Mouse (Mus musculus) thymus, postnatal 4 days (tissue): ENCODE data around the gene Map2k3.
"Not testable (repeated sequence)": the region's sequence is repeated elsewhere in the genome, so short reads cannot be mapped to it uniquely, and the experiment has no call there.

Experiments used
- DNase-seq: peaks from one replicate; pipeline ENCODE4 v3.0.0; 2021

The Map2k3 gene

GRCm38 (mm10) chr11:60931869-60932481 is at the start of gene Map2k3:
Map2k3 (plus strand) TSS chr11:60932033.
- peak; percentile 96 for DNase-seq

- DNase-seq: no peak
Measured at GRCm38 (mm10) chr11:60882386-60882785, 49.4 kb upstream of the Map2k3 start.

GRCm38 (mm10) chr11:60886986-60887385 is 44.8 kb upstream of the Map2k3 start:
- DNase-seq: not testable (repeated sequence)

GRCm38 (mm10) chr11:60889861-60890260 is 42.0 kb upstream of the Map2k3 start:
- no peak for DNase-seq

- DNase-seq: no peak
Measured at GRCm38 (mm10) chr11:60890286-60890685, 41.5 kb upstream of the Map2k3 start.

- DNase-seq: no peak
Measured at GRCm38 (mm10) chr11:60890744-60891143, 41.1 kb upstream of the Map2k3 start.

GRCm38 (mm10) chr11:60895915-60896314 is 35.9 kb upstream of the Map2k3 start:
- DNase-seq: no peak

- DNase-seq: no peak
Measured at GRCm38 (mm10) chr11:60902001-60902400, 29.8 kb upstream of the Map2k3 start.

- no peak for DNase-seq
Measured at GRCm38 (mm10) chr11:60902486-60902885, 29.3 kb upstream of the Map2k3 start.

- DNase-seq: no peak
Measured at GRCm38 (mm10) chr11:60903661-60904061, 28.2 kb upstream of the Map2k3 start.

GRCm38 (mm10) chr11:60905407-60906120 is 26.3 kb upstream of the Map2k3 start:
- DNase-seq: no peak

- no peak for DNase-seq
Measured at GRCm38 (mm10) chr11:60906449-60906848, 25.4 kb upstream of the Map2k3 start.

- DNase-seq: no peak
Measured at GRCm38 (mm10) chr11:60908073-60908472, 23.8 kb upstream of the Map2k3 start.

- DNase-seq: no peak
Measured at GRCm38 (mm10) chr11:60909626-60910025, 22.2 kb upstream of the Map2k3 start.

- DNase-seq: no peak
Measured at GRCm38 (mm10) chr11:60912525-60912973, 19.3 kb upstream of the Map2k3 start.

- peak; percentile 94 for DNase-seq
Measured at GRCm38 (mm10) chr11:60913301-60914196, 18.3 kb upstream of the Map2k3 start.

- no peak for DNase-seq
Measured at GRCm38 (mm10) chr11:60914491-60914890, 17.3 kb upstream of the Map2k3 start, which contains the start of gene Natd1. Natd1 (minus strand) TSS chr11:60914750.

- no peak for DNase-seq
Measured at GRCm38 (mm10) chr11:60915201-60915600, 16.6 kb upstream of the Map2k3 start.

GRCm38 (mm10) chr11:60920021-60920420 is 11.8 kb upstream of the Map2k3 start:
- no peak for DNase-seq

GRCm38 (mm10) chr11:60922195-60922594 is 9.6 kb upstream of the Map2k3 start:
- no peak for DNase-seq

GRCm38 (mm10) chr11:60922964-60923363 is 8.9 kb upstream of the Map2k3 start:
- no peak for DNase-seq

GRCm38 (mm10) chr11:60924498-60924897 is 7.3 kb upstream of the Map2k3 start:
- no peak for DNase-seq

- no peak for DNase-seq
Measured at GRCm38 (mm10) chr11:60924981-60925380, 6.9 kb upstream of the Map2k3 start.
